In the genomic region with DNA sequence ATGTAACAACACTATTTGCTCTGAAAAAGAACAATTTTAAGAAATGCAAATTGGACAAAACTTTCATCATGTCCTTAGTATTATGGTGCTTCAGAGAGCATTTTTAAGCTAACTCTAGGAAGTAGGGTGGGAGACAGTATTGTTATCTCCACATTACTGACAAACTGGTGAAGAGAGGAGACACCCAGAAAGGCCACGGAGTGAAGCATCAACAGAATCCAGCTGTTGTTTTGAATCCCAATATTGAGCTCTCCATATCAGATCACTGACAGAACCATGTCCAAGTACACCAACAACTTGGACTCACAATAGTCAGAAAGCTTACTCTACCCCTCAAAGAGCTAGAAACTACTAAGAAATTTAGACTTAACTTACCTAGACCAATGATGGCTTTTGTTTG, we compare ENCODE assay signal across 35 mouse cellular contexts.
"Had no signal": no experiment of that assay in that cellular context is flagged by ENCODE, and none has a peak within 500 bp of the region (broad histone marks: within the 10 kb centered on the region; RNA-seq: fewer than 3 reads in every experiment).

No protein-coding gene starts in this region.

- H3K4me3 ChIP-seq: heart, adult 2 months; heart, embryonic 10.5 days; heart, embryonic 12.5 days; heart, embryonic 13.5 days; heart, embryonic 15.5 days; hindbrain, embryonic 10.5 days; hindbrain, embryonic 12.5 days; hindbrain, embryonic 13.5 days; hindbrain, embryonic 15.5 days; intestine, embryonic 15.5 days; kidney, embryonic 15.5 days; layer of hippocampus, adult 2 months had no signal

- ATAC-seq: hindbrain, embryonic 16.5 days; hindbrain, postnatal 0 days; inflammation-experienced regulatory T-cells, adult 6 months; intestine, embryonic 15.5 days; intestine, embryonic 16.5 days; intestine, postnatal 0 days had no signal

- H3K27me3 ChIP-seq: heart, embryonic 12.5 days; heart, embryonic 13.5 days; heart, embryonic 15.5 days; hindbrain, embryonic 12.5 days; hindbrain, embryonic 13.5 days; hindbrain, embryonic 15.5 days; intestine, embryonic 15.5 days; kidney, embryonic 15.5 days had no signal

- DNase-seq: heart, adult 2 months; heart, postnatal 10 days; heart, postnatal 14 days; heart, postnatal 36 days; heart, postnatal 4 days; kidney, adult 11 months; kidney, adult 18-20 months; kidney, adult 2 months; kidney, adult 8-10 months; kidney, adult 9 months; kidney, postnatal 10 days; kidney, postnatal 14 days; kidney, postnatal 25 days; kidney, postnatal 36 days; kidney, postnatal 4 days; layer of hippocampus, adult 9-11 months had no signal

- H3K4me1 ChIP-seq: heart, embryonic 10.5 days; heart, embryonic 12.5 days; heart, embryonic 13.5 days; heart, embryonic 15.5 days; hindbrain, embryonic 10.5 days; hindbrain, embryonic 12.5 days; hindbrain, embryonic 13.5 days; hindbrain, embryonic 15.5 days; intestine, embryonic 15.5 days; kidney, embryonic 15.5 days had no signal

- H3K4me2 ChIP-seq: heart, embryonic 11.5 days; heart, embryonic 12.5 days; heart, embryonic 13.5 days; heart, embryonic 15.5 days; hindbrain, embryonic 12.5 days; hindbrain, embryonic 13.5 days; hindbrain, embryonic 14.5 days; hindbrain, embryonic 15.5 days; intestine, embryonic 15.5 days; kidney, embryonic 15.5 days had no signal

- H3K9me3 ChIP-seq: heart, embryonic 10.5 days; heart, embryonic 12.5 days; heart, embryonic 13.5 days; heart, embryonic 15.5 days; hindbrain, embryonic 10.5 days; hindbrain, embryonic 12.5 days; hindbrain, embryonic 13.5 days; hindbrain, embryonic 15.5 days; intestine, embryonic 15.5 days; kidney, embryonic 15.5 days had no signal

- H3K27ac ChIP-seq: heart, adult 2 months; heart, embryonic 10.5 days; heart, embryonic 13.5 days; heart, embryonic 15.5 days; hindbrain, embryonic 10.5 days; hindbrain, embryonic 12.5 days; hindbrain, embryonic 13.5 days; hindbrain, embryonic 14.5 days; hindbrain, embryonic 15.5 days; hindbrain, postnatal 0 days; intestine, embryonic 15.5 days; kidney, embryonic 15.5 days; kidney, postnatal 0 days; layer of hippocampus, adult 2 months had no signal

- H3K9ac ChIP-seq: heart, embryonic 12.5 days; heart, embryonic 13.5 days; heart, embryonic 15.5 days; hindbrain, embryonic 12.5 days; hindbrain, embryonic 13.5 days; hindbrain, embryonic 14.5 days; hindbrain, embryonic 15.5 days; intestine, embryonic 15.5 days; kidney, embryonic 15.5 days had no signal
